Mouse (Mus musculus): ENCODE measurements around the gene Ehhadh.

The Ehhadh gene

DNA sequence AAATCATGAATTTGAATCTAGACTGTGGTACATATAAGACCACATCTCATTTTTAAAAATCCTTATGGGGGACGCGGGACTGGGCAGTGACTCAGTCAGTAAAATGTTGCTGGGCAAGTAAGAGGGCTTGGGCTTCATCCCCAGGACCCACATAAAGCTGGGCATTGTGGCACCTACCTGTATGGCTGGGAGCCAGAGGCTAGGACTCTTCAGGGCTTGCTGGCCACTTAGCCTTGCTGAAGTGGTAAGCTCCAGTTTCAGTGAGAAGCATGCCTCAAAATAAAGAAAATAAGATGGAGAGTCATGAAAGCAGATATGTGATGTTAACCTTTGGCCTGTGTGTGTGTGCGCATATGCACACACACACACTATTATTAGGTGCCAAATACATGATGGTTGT, 60.2 kb downstream of the Ehhadh start:
- no peak for DNase-seq

DNA sequence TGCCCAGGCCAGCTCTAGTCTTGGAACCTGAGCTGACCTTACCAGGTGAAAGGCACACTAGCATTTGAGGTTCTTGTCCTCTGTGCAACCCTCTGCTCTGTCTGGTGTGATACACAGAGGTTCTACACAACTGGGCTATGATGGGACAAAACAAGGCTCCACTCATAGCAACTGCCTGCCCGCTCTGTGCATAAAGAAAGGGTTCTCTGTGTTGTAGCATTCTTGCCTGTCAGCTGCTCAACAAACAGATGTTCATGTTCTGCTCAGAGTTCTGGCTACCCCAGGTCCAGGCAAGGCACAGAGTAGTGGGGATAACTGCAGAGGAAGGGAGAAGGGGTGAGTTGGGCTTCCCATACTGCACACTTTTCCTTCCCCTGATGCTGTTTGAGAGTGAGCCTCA, 63.3 kb downstream of the Ehhadh start:
- no peak for DNase-seq

GRCm38 (mm10) chr16:21719770-21720169, 67.8 kb downstream of the Ehhadh start:
- peak; percentile 9 to 12 for DNase-seq

GRCm38 (mm10) chr16:21714516-21714915, 73.1 kb downstream of the Ehhadh start:
- DNase-seq, result no peak

Data from B cell, adult 2 months (primary cell).